In genomic region chr6:103272216-103272615, GRCm38 (mm10) we compare ENCODE assay signal across 24 mouse cellular contexts.
DNase-seq lines count a peak whose midpoint lies in the region; ATAC-seq and TF ChIP-seq lines count a peak whose summit lies in the region.
"Had no signal": no experiment of that assay in that cellular context is flagged by ENCODE, and none has a peak within 500 bp of the region (broad histone marks: within the 10 kb centered on the region; RNA-seq: fewer than 3 reads in every experiment).

No protein-coding gene starts in this region.

- intact Hi-C loops in gastrocnemius, adult 2 months (cut with DNase I), result no loop called here

- no peaks in the 10 kb centered on the region for H3K4me1 ChIP-seq in kidney, embryonic 15.5 days
- no peaks in the 10 kb centered on the region for H3K4me1 ChIP-seq in kidney, adult 2 months (ENCODE audit: control insufficient read depth, insufficient read depth, low read length)
- no peaks in the 10 kb centered on the region for H3K4me1 ChIP-seq in lung, embryonic 14.5 days (ENCODE audit: insufficient read depth)
- no peaks in the 10 kb centered on the region for H3K4me1 ChIP-seq in lung, postnatal 0 days (ENCODE audit: insufficient read depth, low read depth, low read length)
- H3K4me1 ChIP-seq: embryonic facial prominence, embryonic 13.5 days; forebrain, embryonic 13.5 days; forebrain, embryonic 15.5 days had no signal

- no peak for TF ChIP-seq CTCF in kidney, adult 2 months (conservative IDR thresholded peaks at IDR 0.05; ENCODE audit: insufficient read depth, insufficient read length, low read depth, low read length)
- TF ChIP-seq CTCF in lung, embryonic 14.5 days (IDR thresholded peaks at IDR 0.05; ENCODE audit: low read depth), result no peak
- no peak for TF ChIP-seq CTCF in lung, postnatal 0 days (IDR thresholded peaks at IDR 0.05)
- no peak for TF ChIP-seq CTCF in gastrocnemius, adult 2 months (IDR thresholded peaks at IDR 0.05)

- 68% methylated on average over 3 of the region's 3 CpGs for WGBS in kidney, embryonic 15.5 days
- WGBS in kidney, adult 2 months, result 58% methylated on average over 3 of the region's 3 CpGs
- WGBS in lung, embryonic 14.5 days, result 68% methylated on average over 3 of the region's 3 CpGs
- WGBS in lung, postnatal 0 days, result 58% methylated on average over 3 of the region's 3 CpGs

- no peak overlapping the region for H3K4me2 ChIP-seq in kidney, embryonic 15.5 days
- H3K4me2 ChIP-seq in lung, embryonic 14.5 days, result no peak overlapping the region
- H3K4me2 ChIP-seq in lung, postnatal 0 days (replicated peaks; ENCODE audit: low read depth, low read length), result no peak overlapping the region
- H3K4me2 ChIP-seq: embryonic facial prominence, embryonic 13.5 days; forebrain, embryonic 13.5 days; forebrain, embryonic 15.5 days had no signal

- DNase-seq in embryo, embryonic 11 days, result peak; percentile 1
- no peak for DNase-seq in embryo, embryonic 9.5 days (ENCODE audit: extremely low spot score)
- DNase-seq in kidney, adult 2 months, result no peak
- peak; percentile 4 for DNase-seq in lung, embryonic 14.5 days
- no peak for DNase-seq in lung, postnatal 0 days (ENCODE audit: low spot score)
- no peak for DNase-seq in gastrocnemius, adult 2 months
- DNase-seq: adrenal gland, adult 8-10 months; adrenal gland, postnatal 14 days; adrenal gland, postnatal 36 days; B cell, adult 2 months; cerebellum, adult 11-12 months; cerebellum, adult 2 months; cerebellum, adult 9-10 months; cerebellum, postnatal 10 days; cerebellum, postnatal 25 days; forebrain, postnatal 0 days had no signal

- H3K4me3 ChIP-seq in kidney, embryonic 15.5 days (replicated peaks), result no peak overlapping the region
- H3K4me3 ChIP-seq in kidney, adult 2 months (ENCODE audit: insufficient read depth, low read depth, low read length), result no peak overlapping the region
- no peak overlapping the region for H3K4me3 ChIP-seq in lung, embryonic 14.5 days (ENCODE audit: low read depth, low read length)
- no peak overlapping the region for H3K4me3 ChIP-seq in lung, postnatal 0 days (ENCODE audit: low read depth, low read length)
- no peak overlapping the region for H3K4me3 ChIP-seq in gastrocnemius, adult 2 months
- H3K4me3 ChIP-seq: embryonic facial prominence, embryonic 13.5 days; forebrain, embryonic 13.5 days; forebrain, embryonic 15.5 days had no signal

- no peaks in the 10 kb centered on the region for H3K36me3 ChIP-seq in kidney, embryonic 15.5 days
- H3K36me3 ChIP-seq in kidney, adult 2 months (ENCODE audit: control insufficient read depth, insufficient read depth, low read length), result no peaks in the 10 kb centered on the region
- no peaks in the 10 kb centered on the region for H3K36me3 ChIP-seq in lung, embryonic 14.5 days (ENCODE audit: insufficient read depth)
- H3K36me3 ChIP-seq in lung, postnatal 0 days (ENCODE audit: insufficient read depth, low read length), result no peaks in the 10 kb centered on the region
- H3K36me3 ChIP-seq: embryonic facial prominence, embryonic 13.5 days; forebrain, embryonic 15.5 days had no signal

- H3K9ac ChIP-seq in kidney, embryonic 15.5 days, result no peak overlapping the region
- H3K9ac ChIP-seq in lung, embryonic 14.5 days, result no peak overlapping the region
- no peak overlapping the region for H3K9ac ChIP-seq in lung, postnatal 0 days (replicated peaks; ENCODE audit: low read depth)
- H3K9ac ChIP-seq: embryonic facial prominence, embryonic 13.5 days; forebrain, embryonic 13.5 days; forebrain, embryonic 15.5 days; forebrain, postnatal 0 days had no signal

- peak; percentile 56; the same call in 1 of the 2 replicates for ATAC-seq in kidney, embryonic 15.5 days (replicated peaks; ENCODE audit: low FRiP score)
- peak; percentile 35; the same call in 1 of the 2 replicates for ATAC-seq in lung, embryonic 14.5 days (ENCODE audit: insufficient read depth)
- no peak for ATAC-seq in lung, postnatal 0 days
- ATAC-seq: activated CD4-positive, CD25-positive, alpha-beta regulatory T cell, adult 4 months; CD4-positive, CD25-positive, alpha-beta regulatory T cell, adult 4 months; forebrain, embryonic 13.5 days; forebrain, embryonic 15.5 days; forebrain, postnatal 0 days; Patski had no signal

- no peak overlapping the region for H3K27ac ChIP-seq in kidney, embryonic 15.5 days
- no peak overlapping the region for H3K27ac ChIP-seq in kidney, adult 2 months (ENCODE audit: insufficient read depth, low read depth, low read length)
- no peak overlapping the region for H3K27ac ChIP-seq in lung, embryonic 14.5 days (ENCODE audit: low read depth)
- no peak overlapping the region for H3K27ac ChIP-seq in lung, postnatal 0 days (ENCODE audit: low read length)
- no peak overlapping the region for H3K27ac ChIP-seq in gastrocnemius, adult 2 months
- H3K27ac ChIP-seq: embryonic facial prominence, embryonic 13.5 days; forebrain, embryonic 13.5 days; forebrain, embryonic 15.5 days had no signal

- H3K27me3 ChIP-seq in kidney, embryonic 15.5 days, result no peaks in the 10 kb centered on the region
- H3K27me3 ChIP-seq in kidney, adult 2 months (replicated peaks; ENCODE audit: control insufficient read depth, insufficient read depth, low read length), result no peaks in the 10 kb centered on the region
- H3K27me3 ChIP-seq in lung, embryonic 14.5 days (ENCODE audit: insufficient read depth, low read length), result no peaks in the 10 kb centered on the region
- H3K27me3 ChIP-seq in lung, postnatal 0 days (replicated peaks; ENCODE audit: insufficient read depth, low read length), result no peaks in the 10 kb centered on the region
- H3K27me3 ChIP-seq: CH12.LX; embryonic facial prominence, embryonic 13.5 days; forebrain, embryonic 13.5 days; forebrain, embryonic 15.5 days; Patski had no signal

- H3K9me3 ChIP-seq in kidney, embryonic 15.5 days (replicated peaks), result no peaks in the 10 kb centered on the region
- no peaks in the 10 kb centered on the region for H3K9me3 ChIP-seq in lung, embryonic 14.5 days (ENCODE audit: low read depth, low read length)
- no peaks in the 10 kb centered on the region for H3K9me3 ChIP-seq in lung, postnatal 0 days (ENCODE audit: low read length)
- H3K9me3 ChIP-seq: embryonic facial prominence, embryonic 13.5 days; forebrain, embryonic 13.5 days; forebrain, embryonic 15.5 days had no signal

- no peak for TF ChIP-seq POLR2A in kidney, adult 2 months (IDR thresholded peaks at IDR 0.05; ENCODE audit: low read depth, low read length)

- no peak for TF ChIP-seq EP300 in lung, postnatal 0 days (IDR thresholded peaks at IDR 0.05)

Comparison
In these comparisons a context has a peak if more than half of its experiments do, and no peak if none do; other contexts are left out.
1. DNase-seq: peak in embryo, embryonic 11 days (single experiment) and lung, embryonic 14.5 days (single experiment); none in embryo, embryonic 9.5 days (single experiment), kidney, adult 2 months (single experiment), lung, postnatal 0 days (single experiment) and gastrocnemius, adult 2 months (single experiment).